Mouse (Mus musculus) kidney, postnatal 10 days (tissue): ENCODE measurements around the gene Acsl1.

ENCODE experiments used
- DNase-seq: peaks from one replicate; pipeline ENCODE4 v3.0.0; 2021; ENCODE audit warnings: mixed read lengths

Acsl1 gene

DNA sequence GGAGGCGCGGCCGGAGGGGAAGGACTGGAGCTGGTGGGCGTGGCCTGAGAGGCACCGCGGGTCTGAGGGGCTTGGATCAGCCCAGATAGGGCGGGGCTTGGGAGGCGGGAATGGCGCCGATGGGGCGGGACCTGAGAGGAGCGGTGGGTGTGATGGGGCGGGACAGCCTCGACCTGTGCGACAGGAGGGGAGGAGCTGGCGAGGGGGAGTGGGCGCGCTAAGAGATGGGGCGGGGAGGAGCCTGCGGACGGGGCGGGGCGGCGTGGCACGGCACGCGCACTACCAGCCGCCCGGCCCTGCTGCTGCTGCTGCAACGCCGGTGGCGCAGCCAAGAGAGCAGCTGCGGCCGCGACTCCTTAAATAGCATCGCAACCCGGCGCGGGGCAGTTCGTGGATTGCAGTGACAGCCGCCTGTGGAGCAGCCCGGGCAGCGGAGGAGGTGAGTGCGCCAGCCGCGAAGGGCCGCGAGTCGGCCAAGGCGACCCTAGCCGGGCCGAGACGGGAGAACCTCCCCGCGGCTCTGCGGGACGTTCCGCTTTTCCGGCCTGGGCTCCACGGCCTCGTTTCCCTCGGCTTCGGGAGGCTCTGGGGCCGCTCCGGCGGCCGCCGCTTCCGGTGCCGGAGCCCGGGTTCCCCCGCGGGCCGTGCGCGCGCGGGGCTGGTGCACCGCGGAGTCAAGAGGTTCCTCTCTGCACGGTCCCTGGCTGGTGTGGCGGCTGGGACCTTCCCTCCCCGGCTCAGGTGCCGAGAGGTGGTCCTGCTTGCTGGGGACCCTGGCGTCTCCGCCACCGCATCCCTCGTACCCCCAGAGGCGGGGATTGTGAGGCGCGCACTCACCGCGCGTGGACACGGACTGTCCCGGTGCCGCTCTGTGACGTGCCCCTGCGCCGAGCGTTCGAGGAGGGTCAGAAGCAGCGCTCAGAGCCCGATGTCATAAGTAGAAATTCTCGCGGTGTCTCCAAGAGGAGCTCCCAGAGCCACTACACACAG, at the start of gene Acsl1:
Gene Acsl1 (plus strand): TSS at position 246 of the 990 bp plus-strand sequence.
- DNase-seq: peak; percentile 100

DNA sequence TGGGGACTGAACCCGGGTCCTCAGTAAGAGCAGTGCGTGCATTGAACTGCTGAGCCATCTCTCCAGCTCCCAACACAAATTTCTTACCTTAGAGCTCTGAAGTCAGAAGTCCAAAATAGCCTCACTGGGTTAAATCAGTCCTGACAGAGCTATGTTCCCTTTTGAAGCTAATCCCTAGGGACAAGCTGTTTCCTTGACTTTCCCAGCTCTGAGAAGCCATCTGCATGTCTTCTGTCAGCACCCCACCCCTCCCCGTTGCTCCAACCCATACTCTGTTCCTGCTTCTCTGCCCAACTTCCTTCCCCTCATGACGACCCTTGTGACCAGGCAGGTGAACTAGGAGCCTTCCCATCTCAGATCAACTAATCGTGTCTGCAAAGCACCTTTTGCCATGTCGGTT, 49.3 kb upstream of the Acsl1 start:
- no peak for DNase-seq

DNA sequence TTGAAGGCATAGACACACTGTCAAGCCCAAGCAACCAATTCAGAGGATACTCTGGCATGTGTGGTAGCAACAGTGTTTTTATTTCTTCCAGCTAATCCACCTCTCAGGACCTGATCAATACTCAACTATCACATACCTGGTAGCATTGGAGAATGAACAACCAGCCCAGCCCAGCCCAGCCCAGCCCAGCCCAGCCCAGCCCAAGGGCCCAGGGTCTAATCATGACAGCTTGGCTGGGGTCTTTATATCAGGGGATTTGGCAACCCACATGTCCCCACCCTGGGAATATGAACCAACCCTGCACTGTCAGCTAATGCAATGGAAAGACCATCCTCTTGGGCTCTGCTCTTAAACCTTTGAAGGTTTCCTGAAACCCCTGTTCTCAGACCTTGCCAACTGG, 42.9 kb upstream of the Acsl1 start:
- no peak for DNase-seq

DNA sequence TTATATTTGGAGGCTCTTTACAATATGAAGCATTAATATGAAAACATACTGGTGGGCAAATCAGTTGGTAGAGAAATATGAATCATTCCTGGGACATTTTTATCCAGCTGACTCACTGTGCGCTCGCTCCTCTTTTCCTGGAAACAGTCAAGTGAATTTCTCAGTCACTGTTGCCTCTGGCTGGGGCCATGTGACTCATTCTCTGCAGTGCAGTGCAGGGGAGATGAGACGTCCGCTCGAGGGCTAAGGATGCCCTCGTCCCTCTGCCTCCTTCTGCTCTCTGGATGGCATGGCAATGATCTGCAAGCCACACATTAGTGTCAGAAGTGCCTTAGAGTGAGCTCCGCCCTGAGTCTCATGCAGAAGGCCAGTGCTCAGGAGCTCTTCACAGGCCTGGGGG, 41.0 kb upstream of the Acsl1 start:
- DNase-seq: peak; percentile 26

DNA sequence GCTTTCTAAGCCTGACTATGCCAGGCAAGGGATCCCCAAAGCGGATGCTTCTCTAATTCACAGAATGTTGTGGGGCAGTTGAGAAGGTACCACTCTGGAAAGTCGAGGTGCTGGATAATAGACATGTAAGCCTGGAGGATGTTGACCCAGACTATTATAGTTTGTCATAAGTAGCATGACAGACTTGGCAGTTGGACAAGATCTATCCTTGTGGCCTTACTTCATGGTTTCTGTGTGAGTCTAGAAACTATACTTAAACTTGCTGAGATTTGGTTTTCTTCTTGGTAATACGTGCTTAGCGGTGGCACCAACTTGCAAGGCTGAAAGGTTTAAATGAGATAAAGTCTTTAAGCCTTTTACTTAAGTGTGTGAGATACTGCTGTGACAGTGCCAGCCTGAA, 38.9 kb upstream of the Acsl1 start:
- no peak for DNase-seq

DNA sequence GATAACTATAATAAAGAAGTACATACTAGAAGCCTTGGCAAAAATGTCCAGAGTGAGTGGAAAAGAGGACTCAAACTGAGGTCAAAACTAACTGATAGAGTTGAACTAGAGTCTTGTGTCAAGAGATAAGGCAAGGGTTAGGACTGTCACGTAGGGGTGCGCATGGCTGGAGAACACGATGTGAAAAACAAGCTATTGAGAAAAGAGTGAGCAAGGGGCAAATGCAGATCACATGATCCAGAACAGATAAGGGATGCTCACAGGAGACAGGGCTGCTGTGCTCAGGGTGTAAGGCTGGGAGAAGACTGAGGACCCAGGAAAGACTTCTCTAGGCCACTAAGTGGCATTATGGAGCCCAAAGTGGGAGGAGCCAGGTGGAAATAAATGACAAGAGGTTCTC, 38.3 kb upstream of the Acsl1 start:
- DNase-seq: no peak

DNA sequence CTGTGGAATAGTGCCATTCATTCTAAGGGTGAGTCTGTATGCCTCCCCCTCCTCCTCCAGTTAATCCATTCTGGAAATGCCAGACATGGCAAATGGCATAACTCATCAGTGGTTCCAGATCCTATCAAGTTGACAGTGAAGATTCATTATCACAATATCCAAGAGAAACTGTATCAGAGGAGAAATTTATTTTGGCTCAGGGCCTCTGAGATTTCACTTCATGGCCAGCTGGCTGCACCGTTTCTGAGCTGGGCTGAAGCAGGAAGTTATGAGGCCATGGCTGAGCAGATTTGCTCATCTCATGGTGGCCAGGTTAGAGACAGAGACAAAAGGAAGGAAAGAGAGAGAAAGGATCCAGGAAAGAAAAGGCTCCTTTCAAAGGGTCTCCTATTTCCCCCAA, 37.2 kb upstream of the Acsl1 start:
- no peak for DNase-seq

DNA sequence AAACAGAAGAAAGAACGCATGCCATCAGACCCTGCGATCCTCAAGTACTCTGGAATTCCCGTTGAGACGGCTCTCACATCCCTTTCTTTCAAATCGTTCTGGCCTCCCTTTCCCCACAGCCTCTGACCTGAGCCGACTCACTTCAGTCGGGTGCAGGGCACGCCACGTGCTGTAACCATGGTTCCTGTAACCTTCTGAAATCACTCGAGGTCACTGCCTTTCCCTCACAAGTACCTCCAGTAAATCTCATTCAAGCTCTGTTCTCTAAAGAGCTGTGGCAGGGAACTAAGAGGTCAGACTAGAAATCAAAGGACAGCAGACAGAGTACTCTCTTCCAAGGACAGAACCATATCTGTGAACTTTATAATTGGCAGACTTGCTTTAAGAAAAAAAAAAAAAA, 32.3 kb upstream of the Acsl1 start:
- peak; percentile 44 for DNase-seq

DNA sequence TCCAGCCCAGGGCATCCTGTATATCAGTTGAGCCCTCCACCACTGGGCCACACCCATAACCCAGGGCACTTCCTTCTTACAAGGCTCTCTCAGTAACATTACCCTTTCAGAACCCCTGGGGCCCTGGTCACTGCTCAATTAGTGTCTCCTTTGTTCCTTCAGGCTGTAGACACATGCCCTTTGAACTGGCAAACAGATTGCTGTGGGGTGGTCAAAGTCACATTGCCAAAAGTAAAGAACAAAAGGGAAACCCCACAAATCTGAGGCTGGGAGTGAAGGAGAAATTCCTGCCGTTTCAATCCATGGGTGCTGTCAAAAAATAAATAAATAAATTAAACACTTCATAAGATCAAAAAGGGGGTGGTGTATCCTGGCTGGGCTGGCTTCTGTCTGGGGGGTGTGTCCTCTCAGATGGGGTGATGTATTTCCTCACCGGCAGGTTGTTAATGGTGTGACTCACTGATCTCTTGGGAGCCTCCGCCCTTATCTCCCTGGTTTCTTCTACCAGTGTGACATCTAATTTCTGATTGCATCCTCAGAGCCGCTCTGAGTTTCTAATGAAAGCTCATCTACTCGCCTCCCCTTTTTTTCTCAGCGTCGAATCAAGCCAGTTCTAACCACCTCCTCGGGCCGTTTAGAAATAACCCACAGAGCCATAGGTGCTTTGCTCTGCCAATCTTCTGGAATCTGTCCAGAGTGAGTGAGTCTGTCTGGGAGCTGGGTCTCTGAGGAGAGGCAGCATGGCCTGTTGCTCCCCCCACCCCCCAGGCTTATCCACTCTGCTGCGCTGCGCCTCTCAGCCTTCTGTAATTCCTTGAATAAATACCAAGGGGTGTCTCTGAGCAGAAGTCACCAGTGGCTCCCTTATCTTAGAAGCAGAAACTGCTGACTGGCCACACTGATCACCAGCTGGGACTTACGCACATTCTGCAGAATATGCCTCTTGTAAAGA, 24.6 kb upstream of the Acsl1 start:
- DNase-seq: peak; percentile 38

DNA sequence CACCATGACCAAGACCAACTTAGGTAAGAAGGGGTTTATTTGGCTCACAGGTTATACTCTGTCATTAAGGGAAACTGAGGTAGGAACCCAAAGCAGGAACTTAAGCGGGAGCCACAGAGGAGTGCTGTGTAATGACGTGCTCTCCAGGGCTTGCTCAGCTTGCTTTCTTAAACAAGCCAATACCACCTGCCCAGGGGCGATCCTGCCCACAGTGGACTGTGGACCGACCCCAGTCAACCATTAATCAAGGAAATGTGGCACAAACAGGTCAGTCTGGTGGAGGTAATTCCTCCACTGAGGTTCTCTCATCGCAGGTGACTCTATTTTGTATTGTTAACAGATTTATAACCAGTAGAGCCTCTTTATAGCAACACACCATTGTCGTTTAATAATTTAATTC, 23.5 kb upstream of the Acsl1 start:
- peak; percentile 71 for DNase-seq

DNA sequence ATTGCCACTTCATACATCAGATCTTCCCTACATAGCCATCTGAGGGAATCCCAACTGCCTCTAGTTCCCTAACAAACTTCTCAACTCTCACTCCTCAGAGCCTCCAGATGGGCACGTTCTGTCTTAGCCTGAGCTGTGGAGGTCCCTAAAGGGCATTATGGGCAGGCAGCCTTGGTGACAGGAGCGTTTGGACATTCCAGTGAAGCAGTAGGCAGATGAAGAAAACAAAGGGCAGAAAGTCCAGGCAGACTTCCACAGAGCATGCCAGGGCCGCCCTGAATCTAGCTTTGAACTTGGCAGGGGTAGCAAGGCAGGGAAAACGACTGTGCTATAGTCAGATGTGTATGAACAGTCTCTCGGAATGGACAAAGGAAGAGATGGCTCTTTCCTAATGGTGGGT, 22.2 kb upstream of the Acsl1 start:
- DNase-seq: no peak

DNA sequence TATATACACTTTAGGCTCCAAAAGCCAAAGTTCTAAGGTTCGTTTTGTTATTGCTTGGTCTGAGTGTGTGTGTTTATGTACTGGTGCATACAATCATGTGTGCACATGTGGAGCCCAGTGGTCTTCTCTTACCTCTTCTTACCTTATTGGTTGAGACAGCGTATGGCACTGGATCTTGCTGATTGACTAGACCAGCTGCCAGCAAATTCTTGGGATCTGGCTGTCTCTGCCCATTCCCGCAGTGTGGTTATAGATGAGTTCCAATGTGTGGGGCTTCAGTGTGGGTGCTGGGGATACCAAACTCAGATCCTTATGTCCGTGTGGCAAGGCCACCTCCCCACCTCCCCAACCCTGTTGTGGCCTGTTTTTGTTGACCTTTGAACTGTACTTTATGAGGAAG, 21.8 kb upstream of the Acsl1 start:
- DNase-seq: no peak

DNA sequence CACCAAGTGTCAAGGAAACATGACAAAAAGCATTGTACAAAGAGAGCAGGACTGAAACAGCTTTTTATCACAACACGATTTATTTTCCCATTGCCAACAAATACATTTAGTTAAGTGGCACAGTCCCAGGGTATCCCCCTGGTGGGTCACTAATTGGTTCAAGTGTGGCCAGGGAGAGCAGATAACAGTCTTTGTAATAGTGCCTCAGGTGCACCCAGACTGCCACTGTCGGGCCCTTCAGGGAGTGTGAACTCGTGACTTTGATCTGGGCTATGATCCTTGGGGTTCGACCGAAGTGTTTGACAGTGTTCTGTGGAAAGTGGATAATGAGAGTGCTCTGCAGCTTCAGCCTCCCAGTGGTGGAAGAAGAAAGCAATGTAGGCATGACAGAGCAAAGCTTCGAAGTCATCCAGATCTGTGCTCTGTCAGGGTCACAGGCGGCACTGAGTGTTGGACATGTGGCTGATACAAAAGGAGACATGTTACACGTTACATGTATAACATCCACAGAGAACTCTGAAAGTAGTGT, 21.1 kb upstream of the Acsl1 start:
- no peak for DNase-seq

DNA sequence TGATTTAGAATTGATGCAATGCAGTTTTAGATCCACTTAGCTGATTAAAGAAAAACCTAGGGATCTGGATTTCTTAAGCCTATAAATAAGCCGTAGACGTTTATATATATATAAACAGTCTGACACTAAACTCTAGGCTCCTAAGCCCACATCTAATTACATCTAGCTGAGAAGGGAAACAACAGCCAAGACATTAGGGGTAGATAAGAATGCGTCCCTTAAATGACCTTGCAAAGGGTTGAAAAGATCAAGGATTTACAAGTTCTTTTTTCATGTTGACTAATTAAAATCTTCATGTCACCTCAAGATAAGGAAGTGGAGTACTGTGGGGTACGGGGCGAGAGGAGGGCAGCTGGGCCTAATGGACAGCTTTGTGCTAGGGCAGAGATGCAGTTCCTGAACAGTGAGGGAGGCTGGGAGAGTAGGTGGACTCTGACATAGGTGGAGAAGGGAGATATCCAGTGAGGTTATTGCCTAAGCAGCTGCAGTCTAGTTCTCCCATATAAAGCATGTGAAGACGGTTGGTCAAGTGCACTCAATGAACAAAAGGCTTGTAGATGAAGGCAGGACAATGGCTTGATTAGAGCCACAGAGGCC, 12.5 kb upstream of the Acsl1 start:
- no peak for DNase-seq

DNA sequence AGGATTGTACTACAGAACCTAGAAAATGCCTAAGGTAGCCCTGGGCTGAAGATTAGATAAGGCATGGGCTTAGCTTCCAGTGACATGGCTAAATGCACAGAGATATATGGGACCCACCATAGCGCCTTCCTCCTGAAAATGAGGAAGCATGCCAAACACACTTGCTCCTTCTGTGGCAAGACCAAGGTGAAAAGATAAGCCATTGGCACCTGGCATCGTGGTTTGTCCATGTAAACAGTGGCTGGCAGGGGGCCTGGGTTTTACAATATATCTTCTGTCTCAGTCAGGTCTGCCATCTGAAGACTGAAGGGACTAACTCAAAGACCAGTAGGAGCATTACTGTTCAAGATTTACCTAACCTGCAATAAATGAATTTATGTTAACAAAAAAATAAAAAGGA, 2.4 kb upstream of the Acsl1 start:
- DNase-seq: no peak

DNA sequence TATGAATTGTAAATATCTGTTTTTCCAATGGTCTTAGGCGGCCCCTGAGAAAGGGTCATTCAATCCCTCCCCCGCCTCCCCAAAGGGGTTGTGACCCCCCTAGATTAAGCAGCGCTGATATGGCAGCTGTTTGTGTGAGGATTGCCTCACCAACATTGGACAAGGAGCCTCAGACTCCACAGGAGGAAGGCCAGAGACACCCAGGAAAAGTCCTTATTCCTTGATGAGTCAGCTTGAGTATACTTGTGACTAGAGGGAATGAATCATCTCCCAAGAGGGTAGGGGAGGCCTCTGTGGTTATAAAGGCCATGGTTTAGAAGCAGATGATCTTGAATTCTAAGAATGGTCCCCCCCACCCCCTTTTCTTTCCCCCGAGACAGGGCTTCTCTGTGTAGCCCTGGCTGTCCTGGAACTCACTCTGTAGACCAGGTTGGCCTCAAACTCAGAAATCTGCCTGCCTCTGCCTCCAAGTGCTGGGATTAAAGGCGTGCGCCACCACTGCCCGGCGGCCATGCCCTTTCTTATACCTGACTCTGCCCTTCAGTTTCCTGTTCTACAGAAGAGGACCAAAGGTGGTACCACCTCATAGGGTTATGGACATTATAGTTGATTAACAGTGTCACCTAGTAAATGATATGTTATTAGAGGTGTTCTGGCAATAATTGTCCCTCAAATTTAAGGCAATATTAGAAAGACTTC, 1.6 kb upstream of the Acsl1 start:
- DNase-seq: no peak

DNA sequence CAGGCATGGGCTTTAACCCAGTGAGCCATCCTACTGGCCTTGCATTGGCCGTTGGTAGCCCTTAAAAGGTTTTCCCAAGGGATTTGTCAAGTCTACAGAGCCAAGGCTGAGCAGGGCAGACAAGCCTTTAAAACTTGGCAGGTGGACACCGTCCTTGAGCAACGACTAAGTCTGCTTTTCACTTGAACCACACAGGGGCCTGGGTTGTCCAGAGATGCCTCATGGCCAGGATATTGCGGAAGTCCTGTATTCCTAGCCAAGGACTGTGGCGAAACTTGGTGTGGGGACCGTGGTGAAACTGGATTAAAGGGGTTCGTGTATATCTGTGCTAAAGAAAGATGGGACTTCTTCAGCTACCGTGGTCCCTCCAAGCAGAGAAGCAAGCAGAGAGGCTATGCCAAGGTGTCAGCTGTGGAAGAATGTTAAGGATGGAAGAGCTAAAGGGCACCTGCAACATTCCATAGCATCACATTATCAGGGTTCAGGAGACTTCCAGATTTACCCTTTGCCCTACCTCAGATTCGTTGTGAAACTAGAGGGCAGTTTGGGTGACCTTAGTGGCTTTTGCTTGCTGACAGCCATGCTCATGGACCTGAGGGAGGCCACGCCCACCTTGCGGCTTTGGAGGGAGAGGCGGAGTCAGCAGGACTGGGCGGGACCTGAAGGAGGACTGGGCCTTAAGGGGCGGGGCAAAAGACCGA, 596 bp upstream of the Acsl1 start:
- no peak for DNase-seq

DNA sequence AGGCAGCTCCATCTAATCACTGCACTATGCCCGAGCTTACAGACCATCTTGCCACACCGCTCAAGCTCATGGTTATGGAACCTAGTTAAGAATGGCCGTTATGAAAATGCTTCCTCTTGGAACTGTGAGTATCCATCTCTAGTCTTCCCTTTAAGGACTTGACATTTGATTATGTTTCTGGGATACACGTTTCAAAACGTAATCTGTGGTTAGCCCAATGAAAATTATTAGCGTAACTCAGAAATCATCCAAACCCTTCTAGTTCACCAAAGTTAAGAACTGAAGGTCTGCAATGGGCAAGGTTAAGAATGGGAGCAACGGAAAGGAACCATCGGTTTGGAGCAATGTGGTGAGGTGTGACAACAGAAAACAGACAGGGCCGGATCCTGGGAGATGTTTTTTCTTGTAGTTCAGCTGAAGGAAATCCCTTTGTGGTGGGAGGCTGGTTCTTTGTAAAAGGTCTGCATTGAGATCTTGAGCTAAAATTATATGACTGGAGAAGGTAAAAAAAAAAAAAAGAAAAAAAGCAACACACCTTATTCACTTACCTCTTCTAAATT, 1.2 kb downstream of the Acsl1 start:
- no peak for DNase-seq

DNA sequence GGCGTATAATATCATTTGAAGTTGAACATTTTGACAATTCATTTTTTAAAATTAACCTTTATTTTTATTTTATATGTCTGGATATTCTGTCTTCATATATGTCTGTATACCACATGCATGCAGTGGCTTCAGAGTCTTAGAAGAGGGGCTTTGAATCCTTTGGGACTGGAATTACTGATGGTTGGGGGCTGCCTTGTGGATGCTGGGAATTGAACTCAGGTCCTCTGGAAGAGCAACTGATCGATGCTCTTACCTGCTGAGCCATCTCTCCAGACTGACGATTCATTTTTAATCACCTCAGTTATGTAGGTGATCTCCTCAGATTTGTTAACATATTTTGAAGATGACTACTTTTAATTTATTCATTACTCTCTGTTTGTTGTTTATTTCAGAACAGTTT, 3.3 kb downstream of the Acsl1 start:
- DNase-seq: no peak

DNA sequence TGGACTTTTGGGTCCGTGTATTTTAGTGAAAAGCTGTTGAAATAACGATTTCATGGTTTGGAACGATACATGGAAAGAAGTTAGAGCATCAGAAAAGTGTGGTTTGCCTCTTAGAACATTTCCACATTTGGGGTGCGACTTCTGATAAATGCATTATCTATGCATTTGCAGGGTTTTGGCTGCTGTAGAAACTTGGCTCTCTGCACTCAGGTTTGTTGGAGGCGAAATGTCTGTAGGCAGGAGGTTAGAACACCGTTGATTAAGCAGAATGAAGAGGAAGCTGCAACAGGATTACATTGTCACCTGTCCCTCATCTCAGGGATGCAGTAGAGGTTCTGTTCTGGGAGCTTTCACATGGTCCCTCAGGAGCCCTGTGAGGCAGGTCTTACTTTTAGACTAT, 3.8 kb downstream of the Acsl1 start:
- DNase-seq: no peak

DNA sequence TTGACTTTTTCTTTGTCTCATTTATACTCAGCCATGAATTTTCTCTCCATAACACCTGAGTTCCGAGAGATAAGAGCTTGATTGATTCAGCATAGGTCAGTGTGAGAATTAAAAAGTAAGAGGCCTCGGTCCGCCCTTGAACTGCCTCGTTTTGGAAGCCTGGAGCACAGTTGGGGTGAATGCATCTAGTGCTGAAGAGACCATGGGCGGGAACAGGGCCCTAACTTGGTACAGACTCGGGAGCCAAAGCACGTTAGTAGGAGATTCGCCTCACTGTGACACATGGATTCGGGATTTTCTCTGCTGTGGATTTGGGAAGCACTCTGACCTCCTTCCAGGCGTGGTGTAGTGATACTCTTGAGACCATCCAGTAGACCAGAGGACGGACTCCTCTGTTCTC, 4.6 kb downstream of the Acsl1 start:
- DNase-seq: no peak
